Mouse (Mus musculus): ENCODE data around the gene Slc7a15.
"Not testable (repeated sequence)": the region's sequence is repeated elsewhere in the genome, so short reads cannot be mapped to it uniquely, and the experiment has no call there.

Slc7a15 gene

DNA sequence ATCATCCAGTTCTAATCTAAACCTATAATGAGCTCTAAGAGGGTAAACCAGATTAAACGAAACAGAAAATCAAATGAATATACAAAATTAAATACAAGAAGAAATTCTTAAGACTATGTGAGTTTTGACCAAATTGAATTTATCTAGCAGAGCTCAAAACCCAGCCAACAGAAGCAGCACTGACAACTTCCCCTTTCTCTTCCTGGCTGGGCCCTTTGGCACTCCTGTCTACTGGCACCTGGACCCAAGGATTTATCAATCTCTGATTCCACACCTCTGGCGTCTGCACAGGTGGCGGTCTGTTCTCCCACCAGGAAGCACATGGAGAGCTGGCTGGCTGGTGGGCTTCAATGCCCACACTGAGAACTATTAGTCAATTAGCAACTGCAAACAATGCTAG lies 39.0 kb downstream of the Slc7a15 start:
- DNase-seq (ENCODE audit: low spot score), result not testable (repeated sequence)

DNA sequence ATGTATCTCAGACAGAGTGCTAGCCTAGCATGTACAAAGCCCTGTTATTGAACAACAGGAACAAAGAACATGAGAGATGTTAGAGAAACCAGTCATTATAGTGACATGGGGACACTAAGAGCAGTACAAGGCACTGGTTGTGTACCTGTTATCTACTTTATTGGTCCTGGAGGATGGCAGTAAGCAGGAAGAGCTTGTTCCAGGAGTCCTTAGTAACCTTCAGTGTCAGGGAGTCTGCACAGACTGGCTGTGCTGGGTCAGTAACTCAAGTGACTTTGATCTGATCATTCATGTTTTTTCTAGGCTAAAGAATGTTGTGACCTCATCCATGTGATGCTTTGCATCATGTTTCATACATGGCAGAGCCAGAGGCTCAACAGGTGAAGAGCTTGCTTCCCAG lies 42.7 kb downstream of the Slc7a15 start:
- no peak for DNase-seq (ENCODE audit: low spot score)

DNA sequence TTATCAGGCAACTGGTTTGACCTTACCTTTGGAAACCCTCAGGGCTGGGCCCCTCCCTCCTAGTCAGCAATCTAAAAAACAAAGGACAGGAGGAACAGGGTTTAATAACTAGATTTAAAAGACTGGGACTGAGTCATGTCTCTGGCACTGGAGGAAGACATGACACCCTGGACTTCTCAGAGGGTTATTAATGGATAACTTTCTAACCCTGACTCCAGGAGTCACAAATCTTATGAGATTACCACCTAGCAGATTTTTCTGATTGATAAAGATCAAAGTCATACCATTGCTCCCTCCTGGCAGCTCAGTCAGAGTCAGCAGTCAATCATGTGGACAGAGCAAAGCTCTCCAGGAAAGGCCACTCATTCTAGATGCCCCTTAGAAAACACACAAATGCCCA lies 43.4 kb downstream of the Slc7a15 start:
- no peak for DNase-seq (ENCODE audit: low spot score)

DNA sequence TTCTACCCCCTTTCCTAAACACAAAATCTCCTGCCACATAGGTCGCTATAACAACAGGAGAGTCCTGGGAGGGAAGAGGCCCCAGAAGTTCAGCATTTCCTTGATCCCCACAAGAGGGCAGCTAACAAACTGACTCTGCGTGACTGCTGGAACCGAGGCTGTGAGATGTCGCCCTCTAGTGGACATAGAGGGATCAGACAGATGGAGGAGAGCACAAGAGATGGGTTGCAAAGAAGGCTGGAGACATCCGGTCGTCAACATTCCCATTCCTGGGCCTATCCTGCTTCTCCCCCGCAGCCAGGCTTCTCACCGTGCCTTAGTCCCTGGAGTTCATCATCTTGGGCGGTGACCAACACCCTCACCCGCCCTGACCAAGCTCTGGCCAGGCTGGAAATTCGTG lies 51.5 kb downstream of the Slc7a15 start:
- DNase-seq (ENCODE audit: low spot score), result peak; percentile 76

DNA sequence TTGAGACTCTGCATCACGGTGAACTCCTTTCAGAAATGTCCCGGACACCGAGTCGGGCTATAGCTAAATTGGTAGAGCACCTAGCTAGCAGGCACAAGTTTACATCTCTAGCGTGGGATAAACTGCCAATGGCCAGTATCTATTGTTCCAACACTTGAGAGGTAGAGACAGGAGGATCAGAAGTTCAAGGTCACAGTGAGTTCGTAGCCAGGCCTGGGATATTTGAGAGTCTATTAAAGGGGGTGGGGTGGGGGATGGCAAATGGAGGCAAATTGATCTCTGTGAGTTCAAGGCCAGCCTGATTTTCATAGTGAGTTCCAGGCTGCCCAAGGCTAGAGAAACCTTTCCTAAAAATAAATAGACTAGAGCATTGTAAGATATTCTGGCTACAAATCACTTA lies 52.1 kb downstream of the Slc7a15 start:
- DNase-seq (ENCODE audit: low spot score), result no peak

DNA sequence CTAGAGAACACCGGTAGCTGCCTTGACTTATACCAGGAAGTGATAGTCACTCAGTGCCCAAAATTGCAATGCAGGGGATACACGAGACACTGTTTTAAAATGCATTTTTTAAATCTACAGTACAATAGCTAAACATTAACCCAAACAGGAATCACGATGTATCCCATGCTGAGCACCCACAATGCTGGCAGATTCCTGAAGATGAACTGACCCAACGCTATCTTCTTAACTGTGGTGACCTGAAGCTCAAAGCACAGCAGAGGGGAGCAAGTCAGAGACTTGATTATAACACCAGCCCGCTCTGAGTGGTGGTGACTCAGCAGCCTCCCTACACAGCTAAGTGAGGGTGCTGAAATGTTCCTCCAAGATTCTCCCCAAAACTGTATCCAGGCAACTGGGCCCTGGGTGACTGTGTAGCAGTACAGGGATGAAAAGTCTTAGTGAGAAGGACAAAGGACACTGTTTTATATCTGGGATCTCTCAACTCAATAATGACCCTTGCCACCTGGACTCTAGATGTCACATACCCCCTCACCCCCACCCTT lies 53.7 kb downstream of the Slc7a15 start:
- DNase-seq (ENCODE audit: low spot score), result no peak

DNA sequence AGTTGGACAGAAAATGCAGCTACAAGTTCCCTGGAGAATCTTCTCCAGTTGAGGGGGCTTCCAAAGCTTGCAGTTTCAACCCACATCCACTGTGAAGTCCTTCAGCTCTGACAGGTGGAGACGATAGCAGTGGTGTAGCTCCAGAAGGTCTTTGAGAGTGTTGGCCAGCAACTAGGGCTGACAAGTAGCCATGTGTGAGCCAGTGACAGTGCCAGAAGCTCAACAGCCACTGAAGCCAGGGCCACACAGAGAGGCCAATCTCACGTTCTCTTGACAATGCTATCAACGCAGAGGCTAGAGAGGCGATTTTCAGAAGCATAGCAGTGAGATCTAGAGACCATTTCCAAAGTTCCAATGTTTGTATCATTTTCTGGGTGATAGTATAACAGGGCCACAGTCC lies 56.5 kb downstream of the Slc7a15 start:
- DNase-seq (ENCODE audit: low spot score), result no peak

DNA sequence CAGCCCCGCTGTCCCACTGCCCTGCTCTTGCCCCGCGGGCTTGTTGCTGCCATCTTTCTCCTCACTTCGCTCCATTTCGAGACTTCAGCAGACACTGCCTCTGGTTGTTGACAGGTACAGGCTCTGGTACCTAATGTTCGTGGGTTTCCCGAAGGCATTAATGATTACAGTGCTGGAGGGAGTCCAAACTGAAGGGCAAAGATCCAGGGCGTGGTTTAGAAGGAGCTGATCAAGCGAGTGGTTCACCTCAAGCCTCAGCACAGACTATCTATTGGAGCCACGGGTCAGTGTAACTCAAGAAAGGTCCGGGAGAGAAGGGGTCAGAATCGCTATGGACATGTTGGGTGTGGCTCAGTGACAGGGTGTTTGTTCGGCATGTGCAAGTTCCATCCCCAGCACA lies 59.4 kb downstream of the Slc7a15 start:
- DNase-seq (ENCODE audit: low spot score), result no peak

DNA sequence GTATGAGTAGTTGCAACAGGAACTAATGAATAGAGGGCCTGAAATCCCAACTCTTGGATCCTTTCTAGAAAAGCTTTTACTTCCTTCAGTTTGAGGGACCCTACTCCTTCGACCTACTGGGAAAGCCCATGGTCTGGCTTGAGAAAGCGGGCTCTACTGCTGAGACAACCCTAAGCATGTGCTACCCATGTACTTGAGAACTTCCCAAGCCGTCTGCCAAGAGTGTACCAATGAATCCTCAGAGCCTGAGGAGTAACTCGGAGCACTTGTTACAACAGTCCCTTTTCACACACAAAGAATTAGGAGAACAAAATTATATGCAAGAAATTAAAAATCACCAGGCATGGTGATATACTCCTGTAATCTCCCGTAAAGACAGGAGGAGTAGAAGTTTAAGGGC lies 61.6 kb downstream of the Slc7a15 start:
- DNase-seq (ENCODE audit: low spot score), result no peak

DNA sequence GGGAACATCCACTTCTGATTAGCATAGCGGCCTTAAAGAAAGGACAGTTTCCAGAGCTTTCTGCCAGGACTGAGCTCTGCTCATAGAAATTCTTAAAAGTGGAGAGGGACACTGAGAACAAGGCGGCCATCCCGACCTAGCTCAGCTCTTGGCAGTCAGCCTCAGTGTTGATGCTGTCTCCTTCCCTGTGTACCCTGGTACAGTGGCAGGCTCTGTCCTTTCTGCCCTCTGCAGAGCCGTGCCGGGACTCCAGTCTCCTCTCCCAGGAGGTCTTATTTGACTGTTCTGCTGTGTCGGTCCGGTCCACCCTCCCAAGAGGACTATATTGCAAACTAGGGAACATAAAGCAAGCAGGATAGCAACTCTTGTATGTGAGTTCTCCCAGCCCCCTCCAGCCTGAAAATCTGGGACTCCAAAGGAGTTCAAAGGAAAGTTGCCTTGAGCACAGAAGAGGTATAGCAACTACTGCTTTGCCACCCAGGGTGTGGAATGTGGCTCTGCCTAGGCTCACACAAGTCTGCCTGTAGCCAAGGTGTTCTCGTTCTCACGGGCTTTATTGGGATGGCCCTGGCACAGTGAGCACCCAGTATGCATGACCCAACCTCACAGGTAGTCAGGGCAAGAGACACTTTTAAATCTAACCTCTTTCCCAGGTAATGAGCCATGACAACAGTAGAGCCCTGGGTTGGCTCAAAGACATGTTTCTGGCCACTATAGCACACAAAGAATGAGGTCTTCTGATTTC lies 62.5 kb downstream of the Slc7a15 start:
- no peak for DNase-seq (ENCODE audit: low spot score)

DNA sequence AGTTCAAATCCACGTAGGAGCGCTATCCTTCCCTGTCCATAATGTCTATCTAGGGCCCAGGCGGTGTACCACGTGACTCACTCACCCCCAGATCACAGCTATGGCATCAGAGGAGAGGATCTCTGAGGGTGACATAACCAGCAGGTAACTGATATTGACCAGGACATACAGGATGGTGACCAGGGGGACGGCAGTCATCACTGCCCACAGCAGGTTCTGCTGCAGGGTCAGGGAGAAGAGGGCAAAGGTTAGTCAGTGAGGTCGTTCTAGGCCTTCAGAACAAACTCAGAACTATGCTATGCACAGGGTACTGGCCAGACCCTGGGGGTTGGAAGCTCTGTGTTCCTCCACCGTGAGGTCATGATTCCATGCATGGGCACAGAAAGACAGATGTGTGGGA lies 63.3 kb downstream of the Slc7a15 start:
- DNase-seq (ENCODE audit: low spot score), result no peak

DNA sequence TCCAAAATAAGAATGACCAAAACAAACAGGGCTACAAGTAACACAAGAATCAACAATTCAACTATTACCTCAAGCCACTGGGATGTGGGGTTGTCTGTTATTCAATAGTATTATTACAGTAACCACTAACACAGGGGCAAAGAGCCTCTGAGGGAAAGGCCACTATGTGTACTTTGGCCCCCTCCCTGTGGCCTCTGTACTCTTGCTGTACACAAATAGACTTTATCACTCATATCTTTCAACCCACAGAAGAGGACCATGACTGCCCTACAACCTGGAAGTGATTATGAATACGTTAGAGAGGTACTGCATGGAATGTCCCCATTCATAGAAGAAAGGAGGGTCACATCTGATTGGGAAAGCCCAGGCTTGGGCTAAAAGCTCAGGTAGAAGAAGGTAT lies 64.0 kb downstream of the Slc7a15 start:
- DNase-seq (ENCODE audit: low spot score), result no peak

DNA sequence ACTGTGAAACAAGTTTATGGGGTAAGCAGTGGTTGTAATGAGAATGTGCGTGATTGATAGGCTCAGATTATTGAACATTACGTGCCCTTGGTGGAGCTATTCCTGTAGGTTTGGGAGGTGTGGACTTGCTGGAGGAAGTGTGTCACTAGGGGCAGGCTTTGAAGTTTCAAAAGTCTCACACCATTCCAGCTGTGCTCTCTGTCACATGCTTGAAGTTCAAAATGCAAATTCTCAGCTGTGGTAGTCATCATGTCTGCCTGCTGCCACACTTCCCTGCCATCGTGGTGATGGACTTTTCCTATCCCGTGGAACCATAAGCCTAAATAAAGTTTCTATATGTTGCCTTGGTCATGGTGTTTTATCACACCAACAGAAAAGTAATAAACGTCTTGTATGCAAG lies 71.1 kb downstream of the Slc7a15 start:
- DNase-seq (ENCODE audit: low spot score), result no peak

DNA sequence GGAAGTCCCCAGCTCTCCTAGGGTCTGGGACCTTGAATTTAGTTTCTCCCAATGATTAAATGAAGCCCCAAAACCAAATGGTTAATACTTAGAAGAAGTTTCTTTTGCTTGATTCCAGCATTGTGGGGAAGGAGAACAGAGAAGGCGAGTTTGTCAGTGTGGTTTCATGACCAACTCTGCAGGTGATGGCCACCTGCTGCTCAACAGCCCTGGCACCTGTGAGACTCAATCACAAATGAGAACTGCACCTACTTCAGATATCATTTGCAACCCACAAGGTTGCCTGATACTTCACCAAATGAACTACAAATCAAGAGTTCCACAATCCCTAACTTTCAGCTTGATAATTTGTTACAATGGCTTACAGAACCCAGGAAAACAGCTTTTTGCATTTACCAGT lies 71.7 kb downstream of the Slc7a15 start:
- DNase-seq (ENCODE audit: low spot score), result no peak

DNA sequence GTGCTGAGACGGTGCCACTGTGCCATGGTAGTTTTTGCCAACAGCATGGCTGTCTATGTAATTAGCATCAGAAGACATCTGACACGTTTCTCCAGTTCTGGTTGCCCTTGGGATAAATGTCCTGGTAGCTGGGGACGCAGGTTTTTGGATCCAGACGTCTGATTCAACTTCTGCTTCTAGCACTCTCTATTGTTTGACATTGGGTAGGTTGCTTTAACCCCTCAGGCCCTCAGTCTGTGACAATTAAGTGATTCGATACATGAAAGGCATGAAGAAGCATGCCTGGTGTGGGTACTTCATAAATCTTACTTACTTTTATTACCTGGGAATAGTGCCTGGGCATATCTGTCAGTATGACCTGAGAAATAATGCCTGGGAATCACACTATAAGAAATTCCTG lies 74.8 kb downstream of the Slc7a15 start:
- no peak for DNase-seq (ENCODE audit: low spot score)

DNA sequence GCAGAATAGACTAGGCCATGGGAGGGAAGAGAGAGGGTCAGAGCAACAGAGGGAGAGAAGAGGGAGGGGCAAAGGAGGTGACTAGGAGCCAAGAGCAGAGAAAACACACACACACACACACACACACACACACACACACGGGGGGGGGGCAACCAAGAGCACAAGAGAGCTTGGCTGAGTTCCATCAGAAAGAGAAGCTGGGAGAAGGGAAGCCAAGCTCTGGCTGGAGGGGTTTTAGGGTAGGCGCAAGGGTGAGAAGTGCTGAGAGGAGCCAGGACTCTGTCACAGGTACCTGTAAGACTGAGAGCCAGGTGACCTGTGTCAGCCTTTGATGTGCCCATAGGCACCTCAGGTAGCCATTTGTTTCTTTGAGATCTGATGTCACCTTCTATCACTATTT lies 76.2 kb downstream of the Slc7a15 start:
- no peak for DNase-seq (ENCODE audit: low spot score)

DNA sequence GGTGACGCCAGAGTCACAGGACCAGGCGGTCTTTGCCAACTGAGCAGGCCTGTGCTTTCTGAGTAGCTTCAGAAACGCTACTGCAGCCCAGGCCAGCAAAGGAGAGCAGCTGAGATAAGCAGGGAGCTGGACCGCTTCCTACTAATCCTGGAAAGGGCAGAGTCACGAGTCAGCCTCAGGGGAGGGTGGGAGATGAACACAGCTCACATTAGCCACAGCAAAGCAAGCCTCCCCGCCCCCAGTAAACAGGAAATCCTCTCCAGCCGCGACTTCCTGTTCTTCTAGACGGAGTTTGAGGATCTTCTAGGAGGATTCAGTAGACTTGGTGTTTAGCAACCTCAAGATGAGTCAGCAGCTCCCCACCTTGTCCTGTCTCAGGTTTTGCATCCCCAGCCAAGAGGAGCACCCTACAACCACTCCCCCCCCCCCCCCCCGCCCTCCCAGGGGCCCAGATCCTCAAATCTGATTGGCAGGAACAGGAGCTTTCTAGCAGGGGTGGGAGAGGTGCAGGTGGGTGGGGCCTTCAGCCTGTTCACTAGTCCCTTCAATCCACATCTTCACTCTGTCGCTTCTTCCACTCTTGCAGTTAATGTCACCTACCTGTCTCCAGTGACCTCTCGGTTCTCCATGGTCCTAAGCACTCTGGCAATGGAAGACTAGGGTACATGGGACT lies 77.4 kb downstream of the Slc7a15 start:
- DNase-seq (ENCODE audit: low spot score), result peak; percentile 68

DNA sequence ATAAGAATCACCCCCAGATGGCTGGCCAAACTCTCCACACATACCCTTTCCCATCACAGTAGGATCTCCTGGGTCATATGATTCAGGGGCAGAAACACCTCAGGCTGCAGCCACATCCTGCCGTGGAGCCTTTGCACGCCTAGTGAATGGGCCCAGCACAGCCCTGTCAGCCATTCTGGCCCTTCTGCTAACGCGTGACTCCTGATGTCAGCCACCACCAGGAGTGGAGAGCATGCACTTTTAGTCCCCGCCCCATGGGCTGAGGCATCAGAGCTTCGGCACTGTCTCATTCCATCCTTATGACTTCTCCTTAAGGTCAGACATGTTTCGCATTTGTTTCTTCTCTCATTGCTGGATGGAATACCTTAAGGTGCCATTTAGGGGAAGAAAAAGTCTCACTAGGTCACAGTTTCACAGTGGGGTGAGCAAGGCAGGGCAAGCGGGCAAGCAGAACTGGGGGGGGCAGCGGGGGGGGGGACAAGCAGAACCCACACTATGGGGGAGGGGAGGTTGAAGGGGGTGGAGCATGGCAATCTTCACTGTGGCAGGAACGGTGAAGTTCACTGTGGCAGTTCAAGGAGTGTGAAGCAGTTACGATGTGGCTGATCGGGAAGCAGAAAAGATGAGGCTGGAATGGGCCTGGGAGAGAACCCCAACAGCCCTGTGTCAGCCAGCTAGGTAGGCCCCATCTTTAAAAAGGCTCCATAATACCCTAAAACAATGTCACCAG lies 79.3 kb downstream of the Slc7a15 start:
- DNase-seq (ENCODE audit: low spot score), result peak; percentile 44

DNA sequence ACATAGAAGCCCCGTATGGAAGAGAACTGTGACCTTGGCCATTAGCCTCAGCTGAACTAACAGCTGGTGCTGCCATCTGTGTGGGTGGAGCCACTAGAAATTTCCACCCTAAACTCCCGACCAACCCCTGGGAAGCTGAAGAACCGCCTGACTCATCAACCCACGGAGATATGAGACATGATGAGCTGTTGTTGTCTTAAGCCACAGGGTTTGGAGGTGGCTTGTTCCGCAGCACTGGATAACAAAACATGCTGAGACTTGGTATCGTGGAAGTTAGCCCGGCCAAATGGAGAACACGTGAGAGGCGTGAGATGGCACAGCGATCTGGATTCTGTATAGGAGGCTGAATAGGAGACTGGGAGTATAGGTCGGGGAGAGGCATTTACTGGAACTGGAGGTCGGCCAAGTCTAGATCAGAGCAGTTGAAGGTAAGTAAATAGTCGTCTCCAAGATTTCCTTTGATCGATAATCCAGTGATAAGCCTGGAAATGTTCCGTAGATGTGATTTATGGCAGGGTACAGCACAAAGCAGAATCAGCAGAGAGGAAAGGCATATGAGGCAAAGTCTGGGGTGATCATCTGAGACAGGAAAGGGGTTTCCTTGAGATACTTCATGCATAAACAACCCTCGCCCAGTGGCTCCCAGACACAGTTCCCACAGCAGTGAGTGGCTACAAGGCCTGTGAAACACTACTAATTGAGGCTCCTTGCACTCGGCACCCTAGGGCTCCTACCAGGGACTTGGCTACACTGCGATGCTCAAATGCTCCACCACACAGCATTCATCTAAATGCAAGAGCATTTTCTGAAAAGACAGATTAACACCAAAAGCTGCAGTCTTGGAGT lies 87.6 kb downstream of the Slc7a15 start:
- DNase-seq (ENCODE audit: low spot score), result peak; percentile 30

DNA sequence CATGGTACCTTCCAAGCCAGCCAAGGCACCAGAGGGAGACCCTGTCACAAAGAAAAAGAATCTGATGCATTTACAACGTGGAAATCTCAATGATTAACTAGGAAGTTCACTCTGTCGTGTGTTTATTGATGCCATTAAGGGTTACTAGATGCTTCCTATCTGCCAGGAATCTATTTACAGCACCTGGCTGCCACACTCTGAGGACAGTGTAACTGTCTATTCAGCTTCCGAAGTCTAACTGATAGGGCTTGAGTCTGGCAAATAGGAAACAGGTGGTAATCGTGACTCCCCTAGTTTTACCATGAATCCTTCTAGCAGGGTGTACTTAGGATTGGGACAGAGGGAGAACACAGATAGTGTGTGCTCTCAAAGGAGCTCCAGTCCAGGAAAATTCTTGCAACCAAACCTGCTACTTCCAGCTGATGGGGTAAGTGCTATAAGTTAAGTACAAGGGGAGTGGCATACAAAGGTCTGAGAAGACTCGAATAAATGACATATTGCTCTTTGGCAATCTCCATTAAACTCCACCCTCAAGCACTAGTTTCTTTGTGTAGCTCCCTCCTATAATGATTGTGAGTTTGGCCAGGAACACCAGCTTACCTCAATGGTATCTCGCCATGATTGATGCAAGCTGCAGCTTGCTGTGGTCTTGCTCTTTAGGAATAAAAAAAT lies 88.4 kb downstream of the Slc7a15 start:
- DNase-seq (ENCODE audit: low spot score), result no peak

DNA sequence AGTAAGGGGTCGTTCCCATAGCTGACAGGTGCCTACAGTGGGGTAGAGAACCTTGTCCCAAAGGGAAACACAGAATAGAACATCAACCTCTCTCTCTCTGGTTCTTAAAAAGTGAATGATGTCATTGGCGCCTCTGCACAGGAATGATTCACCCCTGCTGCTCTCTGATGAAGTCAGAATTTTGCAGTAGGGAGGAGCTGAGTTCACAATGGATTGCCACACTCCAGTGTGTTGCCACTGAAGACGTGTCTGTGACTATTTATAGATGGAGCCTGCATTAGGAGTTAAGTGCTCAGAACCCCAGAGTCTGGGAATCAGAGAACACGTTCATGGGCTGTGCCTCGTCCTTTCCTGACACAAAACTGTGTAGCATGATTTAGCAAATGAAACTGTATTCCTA lies 89.2 kb downstream of the Slc7a15 start:
- no peak for DNase-seq (ENCODE audit: low spot score)

Data from layer of hippocampus, adult 11-12 months (tissue).